Mouse (Mus musculus) heart, embryonic 16.5 days (tissue): Measurements from ENCODE around the gene Tor4a. TPM values are rescaled to one million over a fixed set of nuclear protein-coding genes. Genes with fewer than 3 reads are reported as not detected.

ENCODE experiments used
- ATAC-seq: fragments of 200-750 bp; cut with Nextera tagmentation; replicated peaks from 2 replicates; pipeline ENCODE4 v1.8.0; 2017; ENCODE audit warnings: moderate number of reproducible peaks; ENCODE audit not compliant: insufficient read depth, low FRiP score; ENCODE audit errors: extremely low read depth
- H3K27ac ChIP-seq: fragments of 300-500 bp; sonication (generic); 2 replicates; pipeline ENCODE4 v1.5.1; 2014; ENCODE audit warnings: mild to moderate bottlenecking, low read length, control low read depth, moderate library complexity
- H3K27me3 ChIP-seq: fragments of 300-500 bp; sonication (generic); 2 replicates; pipeline ENCODE4 v1.6.1; 2014; ENCODE audit warnings: low read length, mixed read lengths; ENCODE audit not compliant: control insufficient read depth, insufficient read depth
- H3K36me3 ChIP-seq: fragments of 300-500 bp; sonication (generic); 2 replicates; pipeline ENCODE4 v1.6.1; 2014; ENCODE audit not compliant: control insufficient read depth, insufficient read depth
- H3K4me1 ChIP-seq: fragments of 300-500 bp; sonication (generic); 2 replicates; pipeline ENCODE4 v1.6.1; 2014; ENCODE audit warnings: low read length, mixed read lengths; ENCODE audit not compliant: control insufficient read depth, insufficient read depth
- H3K4me2 ChIP-seq: fragments of 300-500 bp; sonication (generic); 2 replicates; pipeline ENCODE4 v1.6.1; 2014; ENCODE audit warnings: low read depth, mild to moderate bottlenecking, control low read depth, low read length
- H3K4me3 ChIP-seq: fragments of 300-500 bp; sonication (generic); 2 replicates; pipeline ENCODE4 v1.5.1; 2014; ENCODE audit warnings: mild to moderate bottlenecking, control low read depth, low read length
- H3K9ac ChIP-seq: fragments of 300-500 bp; sonication (generic); 2 replicates; pipeline ENCODE4 v1.6.1; 2014; ENCODE audit warnings: low read length, control low read depth
- H3K9me3 ChIP-seq: fragments of 300-500 bp; sonication (generic); replicated peaks from 2 replicates; pipeline ENCODE4 v1.6.1; 2016; ENCODE audit warnings: low read length; ENCODE audit not compliant: control insufficient read depth
- WGBS: fragments of 180-500 bp; shearing (Covaris S2); extraction: QIAGEN DNeasy Blood & Tissue Kit; methylation state at CpG from one replicate; pipeline ENCODE4 v1.1.7; 2014; 5-methylcytosine and 5-hydroxymethylcytosine counted together
- polyA plus RNA-seq: library from polyadenylated mRNA; unstranded; fragments of >200 nt; fragmentation: Nextera tagmentation; extraction: Ambion mirVana; gene quantifications from 2 replicates; pipeline ENCODE4 v1.2.1, GENCODE M21; 2015

Gene Tor4a
- polyA plus RNA-seq, 1 experiment from 2014 or later: 10.0 TPM

- no peak for ATAC-seq
- WGBS: 70% methylated on average over 5 of the region's 5 CpGs
- Histone ChIP-seq H3K9ac (no peak overlapping the region), H3K4me3 (no peak overlapping the region), H3K4me2 (no peak overlapping the region), H3K9me3 (no peaks in the 10 kb centered on the region), H3K4me1 (peaks cover 12% of the 10 kb centered on the region), H3K27ac (no peak overlapping the region), H3K27me3 (no peaks in the 10 kb centered on the region), H3K36me3 (peaks cover 7% of the 10 kb centered on the region; the same call in 1 of the 2 replicates)
Observed at GRCm38 (mm10) chr2:25221331-25221772, 24.7 kb upstream of the Tor4a start.

- H3K4me3 ChIP-seq: no peak within 1 kb of the TSS
- H3K4me1 ChIP-seq: peaks cover 4% of the 10 kb centered on the region
- no peak within 1 kb of the TSS for H3K27ac ChIP-seq
- ATAC-seq: no peak
- H3K4me2 ChIP-seq: no peak within 1 kb of the TSS
- peaks cover 7% of the 10 kb centered on the region; the same call in 1 of the 2 replicates for H3K36me3 ChIP-seq
- no peaks in the 10 kb centered on the region for H3K9me3 ChIP-seq
- H3K27me3 ChIP-seq: no peaks in the 10 kb centered on the region
- H3K9ac ChIP-seq: no peak within 1 kb of the TSS
Observed at GRCm38 (mm10) chr2:25218445-25218844, 21.8 kb upstream of the Tor4a start, which contains the start of gene Fam166a. Gene Fam166a, plus strand, starts transcription at chr2:25218745.

GRCm38 (mm10) chr2:25217666-25218065 lies 21.0 kb upstream of the Tor4a start:
- H3K27me3 ChIP-seq: no peaks in the 10 kb centered on the region
- no peak overlapping the region for H3K4me3 ChIP-seq
- H3K36me3 ChIP-seq: peaks cover 5% of the 10 kb centered on the region; the same call in 1 of the 2 replicates
- WGBS: 57% methylated on average over 2 of the region's 2 CpGs
- H3K4me1 ChIP-seq: no peaks in the 10 kb centered on the region
- no peaks in the 10 kb centered on the region for H3K9me3 ChIP-seq
- ATAC-seq: no peak
- H3K9ac ChIP-seq: no peak overlapping the region
- H3K4me2 ChIP-seq: no peak overlapping the region
- H3K27ac ChIP-seq: no peak overlapping the region

GRCm38 (mm10) chr2:25214444-25214843 lies 17.8 kb upstream of the Tor4a start, which contains the start of gene Stpg3:
Gene Stpg3, minus strand, starts transcription at chr2:25214637.
- no peak within 1 kb of the TSS for H3K4me2 ChIP-seq
- no peaks in the 10 kb centered on the region for H3K9me3 ChIP-seq
- H3K27ac ChIP-seq: no peak within 1 kb of the TSS
- H3K9ac ChIP-seq: no peak within 1 kb of the TSS
- ATAC-seq: no peak
- H3K27me3 ChIP-seq: no peaks in the 10 kb centered on the region
- WGBS: 72% methylated on average over 3 of the region's 3 CpGs
- no peaks in the 10 kb centered on the region for H3K36me3 ChIP-seq
- no peak within 1 kb of the TSS for H3K4me3 ChIP-seq
- peaks cover 10% of the 10 kb centered on the region for H3K4me1 ChIP-seq

GRCm38 (mm10) chr2:25213266-25213865 lies 16.7 kb upstream of the Tor4a start:
- Histone ChIP-seq H3K4me1 (peaks cover 10% of the 10 kb centered on the region), H3K4me3 (no peak overlapping the region)
- 63% methylated on average over 23 of the region's 23 CpGs for WGBS

GRCm38 (mm10) chr2:25211121-25211670 lies 14.5 kb upstream of the Tor4a start, which contains the start of gene Nelfb:
Gene Nelfb, minus strand, starts transcription at chr2:25211489.
- Histone ChIP-seq H3K4me3 (peak within 1 kb of the TSS; percentile 94), H3K36me3 (peaks cover 2% of the 10 kb centered on the region), H3K27me3 (no peaks in the 10 kb centered on the region), H3K9ac (peak within 1 kb of the TSS; percentile 94), H3K4me2 (peak within 1 kb of the TSS; percentile 96), H3K4me1 (peaks cover 10% of the 10 kb centered on the region), H3K27ac (peak within 1 kb of the TSS; percentile 91), H3K9me3 (no peaks in the 10 kb centered on the region)
- ATAC-seq: peak; percentile 97
- under 1% methylated on average over 44 of the region's 44 CpGs for WGBS

More at GRCm38 (mm10) chr2:25213266-25213865, 16.7 kb upstream of the Tor4a start:
- H3K27ac ChIP-seq: no peak overlapping the region
- H3K4me2 ChIP-seq: no peak overlapping the region
- no peak overlapping the region for H3K9ac ChIP-seq
- no peaks in the 10 kb centered on the region for H3K27me3 ChIP-seq
- no peaks in the 10 kb centered on the region for H3K9me3 ChIP-seq
- ATAC-seq: no peak
- H3K36me3 ChIP-seq: no peaks in the 10 kb centered on the region

- Histone ChIP-seq H3K27ac (peak overlapping the region; percentile 91), H3K36me3 (peaks cover 7% of the 10 kb centered on the region), H3K27me3 (no peaks in the 10 kb centered on the region), H3K9ac (peak overlapping the region; percentile 94), H3K4me1 (peaks cover 10% of the 10 kb centered on the region), H3K4me2 (peak overlapping the region; percentile 96), H3K9me3 (no peaks in the 10 kb centered on the region), H3K4me3 (peak overlapping the region; percentile 94)
- WGBS: 1% methylated on average over 24 of the region's 24 CpGs
- no peak for ATAC-seq
Observed at GRCm38 (mm10) chr2:25210686-25211085, 14.0 kb upstream of the Tor4a start.

GRCm38 (mm10) chr2:25207593-25207992 lies 10.9 kb upstream of the Tor4a start:
- ATAC-seq: no peak
- H3K9ac ChIP-seq: no peak overlapping the region
- no peak overlapping the region for H3K27ac ChIP-seq
- H3K36me3 ChIP-seq: peaks cover 27% of the 10 kb centered on the region
- H3K27me3 ChIP-seq: no peaks in the 10 kb centered on the region
- no peak overlapping the region for H3K4me2 ChIP-seq
- WGBS: 82% methylated on average over 1 of the region's 1 CpGs
- H3K4me1 ChIP-seq: peaks cover 10% of the 10 kb centered on the region
- H3K9me3 ChIP-seq: no peaks in the 10 kb centered on the region
- H3K4me3 ChIP-seq: no peak overlapping the region

GRCm38 (mm10) chr2:25203631-25204214 lies 7.0 kb upstream of the Tor4a start:
- H3K4me2 ChIP-seq: no peak overlapping the region
- no peaks in the 10 kb centered on the region for H3K27me3 ChIP-seq
- H3K9me3 ChIP-seq: no peaks in the 10 kb centered on the region
- ATAC-seq: no peak
- H3K9ac ChIP-seq: no peak overlapping the region
- H3K4me1 ChIP-seq: no peaks in the 10 kb centered on the region
- no peak overlapping the region for H3K27ac ChIP-seq
- H3K4me3 ChIP-seq: no peak overlapping the region
- peaks cover 52% of the 10 kb centered on the region for H3K36me3 ChIP-seq
- 57% methylated on average over 4 of the region's 4 CpGs for WGBS
